In genomic region chr11:20030973-20031372, GRCm38 (mm10) we compare ENCODE assay signal across 2 mouse cellular contexts.
DNase-seq lines count a peak whose midpoint lies in the region; TF ChIP-seq lines count a peak whose summit lies in the region.
"Not testable (repeated sequence)": the region's sequence is repeated elsewhere in the genome, so short reads cannot be mapped to it uniquely, and the experiment has no call there.

No protein-coding gene starts in this region.

- dilution Hi-C loops in CH12.LX (cut with MboI; ENCODE audit: extremely low pct_ligation_motif_present, extremely low pct_unique_long_range_greater_than_20kb, low sequenced_read_pairs), result not testable (repeated sequence)

- TF ChIP-seq POLR2A in CH12.LX (IDR thresholded peaks at IDR 0.05; ENCODE audit: low read depth, low read length), result not testable (repeated sequence)

- not testable (repeated sequence) for H3K9me3 ChIP-seq in CH12.LX (replicated peaks; ENCODE audit: low read length); ES-E14 (ENCODE audit: control insufficient read depth, insufficient read depth, low read depth, low read length)

- H3K4me1 ChIP-seq in CH12.LX (ENCODE audit: control insufficient read depth in 1 of 2, insufficient read depth in 2 of 2) (peaks cover 11 to 22% of the 10 kb centered on the region in 2 experiments), ES-E14 (ENCODE audit: control insufficient read depth in 2 of 2, insufficient read depth in 2 of 2, low read length in 2 of 2, poor library complexity in 1 of 2) (peaks cover 0 to 17% of the 10 kb centered on the region in 2 experiments; a peak in 2 of 4 replicates)

- not testable (repeated sequence) for H3K4me3 ChIP-seq in CH12.LX (replicated peaks in 1 of 3; ENCODE audit: low read depth in 2 of 3, low read length in 2 of 3, poor library complexity in 1 of 3); ES-E14 (ENCODE audit: insufficient read depth in 1 of 2, low read depth in 1 of 2, low read length in 2 of 2, poor library complexity in 1 of 2, severe bottlenecking in 1 of 2)

- in situ Hi-C loops in CH12.LX (cut with MboI; ENCODE audit: low pct_ligation_motif_present, low pct_unique_long_range_greater_than_20kb, low sequenced_read_pairs), result loop anchor here (5.0 kb wide), 1 partner anchor 109 kb away; the partner anchor contains the start of gene Spred2
- in situ Hi-C loops in ES-E14 (cut with MboI; ENCODE audit: low sequenced_read_pairs in 2 of 2, unreplicated experiment in 2 of 2), result loop anchor here (5.0 to 25.0 kb wide), 4 partner anchors 116 to 444 kb away; no protein-coding TSS in a partner anchor

- TF ChIP-seq RAD21 in CH12.LX (IDR thresholded peaks at IDR 0.05; ENCODE audit: low read depth, low read length), result not testable (repeated sequence)

- H3K27ac ChIP-seq in CH12.LX (ENCODE audit: insufficient read depth, low read depth); ES-E14 (ENCODE audit: insufficient read depth, low read depth, low read length, poor library complexity, severe bottlenecking): not testable (repeated sequence)

- H3K36me3 ChIP-seq in CH12.LX (replicated peaks in 1 of 2; ENCODE audit: control insufficient read depth in 1 of 2, insufficient read depth in 1 of 2, low read length in 1 of 2); ES-E14 (ENCODE audit: control insufficient read depth, insufficient read depth, low read length, poor library complexity, severe bottlenecking): not testable (repeated sequence)

- not testable (repeated sequence) for TF ChIP-seq CTCF in CH12.LX (conservative IDR thresholded peaks at IDR 0.05 in 1 of 2, IDR thresholded peaks at IDR 0.05 in 1 of 2; ENCODE audit: low read depth in 2 of 2, low read length in 2 of 2)

- H3K4me2 ChIP-seq in CH12.LX (ENCODE audit: insufficient read depth, low read depth, poor library complexity, severe bottlenecking), result not testable (repeated sequence)

- H3K27me3 ChIP-seq in CH12.LX (replicated peaks), result not testable (repeated sequence)

- DNase-seq in CH12.LX (ENCODE audit: extremely low read depth); ES-E14 (ENCODE audit: low read depth, low spot score): not testable (repeated sequence)

- TF ChIP-seq EP300 in CH12.LX (IDR thresholded peaks at IDR 0.05; ENCODE audit: low read length), result not testable (repeated sequence)

- H3K79me2 ChIP-seq in CH12.LX (replicated peaks; ENCODE audit: control insufficient read depth, extremely low read depth, insufficient read depth, poor library complexity, severe bottlenecking), result not testable (repeated sequence)

- not testable (repeated sequence) for H3K9ac ChIP-seq in CH12.LX (ENCODE audit: insufficient read depth, low read depth); ES-E14 (ENCODE audit: insufficient read depth, low read depth, low read length, poor library complexity, severe bottlenecking)

TF ChIP-seq in CH12.LX, 34 proteins besides CTCF, POLR2A, EP300 and RAD21:
- 0 out of 2 replicates have a peak, but pooled peaks have one; percentile 4 for TF ChIP-seq ZNF384 (IDR thresholded peaks at IDR 0.05; ENCODE audit: low read depth, low read length)

TF ChIP-seq in ES-E14, 5 proteins besides CTCF, POLR2A, EP300 and RAD21:
- peak; percentile 91 for TF ChIP-seq ZNF384 (IDR thresholded peaks at IDR 0.05; ENCODE audit: low read depth, low read length)
